ENCODE assay signal across 15 mouse cellular contexts in genomic region chr7:117161193-117161908, GRCm38 (mm10).
A peak's percentile ranks its signal among the peaks of the same experiment; 100 is the strongest.
DNase-seq lines count a peak whose midpoint lies in the region; ATAC-seq lines count a peak whose summit lies in the region.
"Had no signal": no experiment of that assay in that cellular context is flagged by ENCODE, and none has a peak within 500 bp of the region (broad histone marks: within the 10 kb centered on the region; RNA-seq: fewer than 3 reads in every experiment).

No protein-coding gene starts in this region.

- no peaks in the 10 kb centered on the region for H3K9me3 ChIP-seq in forebrain, embryonic 14.5 days (replicated peaks; ENCODE audit: control insufficient read depth, low read length)
- no peaks in the 10 kb centered on the region for H3K9me3 ChIP-seq in forebrain, embryonic 13.5 days (replicated peaks)
- H3K9me3 ChIP-seq in megakaryocyte, embryonic 14.5 days: no peaks in the 10 kb centered on the region
- no peaks in the 10 kb centered on the region for H3K9me3 ChIP-seq in hindbrain, embryonic 16.5 days (ENCODE audit: control insufficient read depth, low read length)
- H3K9me3 ChIP-seq: midbrain, embryonic 12.5 days had no signal

- H3K27ac ChIP-seq in forebrain, embryonic 14.5 days (ENCODE audit: low read depth, low read length): no peak overlapping the region
- no peak overlapping the region for H3K27ac ChIP-seq in forebrain, embryonic 13.5 days
- no peak overlapping the region for H3K27ac ChIP-seq in hindbrain, embryonic 16.5 days (ENCODE audit: low read depth, low read length)
- H3K27ac ChIP-seq: kidney, postnatal 0 days; midbrain, embryonic 12.5 days had no signal

- H3K36me3 ChIP-seq in forebrain, embryonic 14.5 days (ENCODE audit: control insufficient read depth, insufficient read depth, low read length): no peaks in the 10 kb centered on the region
- H3K36me3 ChIP-seq in forebrain, embryonic 13.5 days (ENCODE audit: poor library complexity, severe bottlenecking): no peaks in the 10 kb centered on the region
- no peaks in the 10 kb centered on the region for H3K36me3 ChIP-seq in megakaryocyte, embryonic 14.5 days (replicated peaks; ENCODE audit: low read length)
- H3K36me3 ChIP-seq in hindbrain, embryonic 16.5 days (ENCODE audit: control insufficient read depth, insufficient read depth, low read length): no peaks in the 10 kb centered on the region
- H3K36me3 ChIP-seq: midbrain, embryonic 12.5 days had no signal

- 0 out of 2 replicates have a peak, but pooled peaks have one; percentile 40 for ATAC-seq in forebrain, embryonic 14.5 days
- ATAC-seq in forebrain, embryonic 13.5 days: no peak
- no peak for ATAC-seq in megakaryocyte, adult 5-6 weeks (ENCODE audit: poor library complexity, severe bottlenecking)
- peak; percentile 75 for ATAC-seq in hindbrain, embryonic 16.5 days
- ATAC-seq: activated CD4-positive, CD25-positive, alpha-beta regulatory T cell, adult 4 months; liver, postnatal 0 days had no signal

- H3K4me1 ChIP-seq in forebrain, embryonic 14.5 days (ENCODE audit: control insufficient read depth, insufficient read depth, low read length): no peaks in the 10 kb centered on the region
- peaks cover 5% of the 10 kb centered on the region; the same call in 1 of the 2 replicates for H3K4me1 ChIP-seq in forebrain, embryonic 13.5 days
- peaks cover 6% of the 10 kb centered on the region for H3K4me1 ChIP-seq in megakaryocyte, embryonic 14.5 days
- no peaks in the 10 kb centered on the region for H3K4me1 ChIP-seq in hindbrain, embryonic 16.5 days (ENCODE audit: control insufficient read depth, insufficient read depth, low read depth, low read length)
- H3K4me1 ChIP-seq: midbrain, embryonic 12.5 days had no signal

- 41% methylated on average over 3 of the region's 3 CpGs for WGBS in forebrain, embryonic 14.5 days
- 57% methylated on average over 3 of the region's 3 CpGs for WGBS in forebrain, embryonic 13.5 days
- 38% methylated on average over 3 of the region's 3 CpGs for WGBS in hindbrain, embryonic 16.5 days

- no peak overlapping the region for H3K9ac ChIP-seq in forebrain, embryonic 14.5 days (ENCODE audit: low read length)
- no peak overlapping the region for H3K9ac ChIP-seq in forebrain, embryonic 13.5 days
- no peak overlapping the region for H3K9ac ChIP-seq in hindbrain, embryonic 16.5 days (ENCODE audit: low read depth, low read length)
- H3K9ac ChIP-seq: liver, postnatal 0 days; midbrain, embryonic 12.5 days had no signal

- peak; percentile 42 for DNase-seq in forebrain, embryonic 14.5 days (ENCODE audit: low spot score)
- peak; percentile 31 for DNase-seq in embryo, embryonic 10.5 days (ENCODE audit: low spot score)
- DNase-seq in thymus, postnatal 10 days (ENCODE audit: low spot score in 2 of 2): no peak
- no peak for DNase-seq in layer of hippocampus, postnatal 10 days (ENCODE audit: low spot score in 2 of 2)
- DNase-seq: cerebellum, adult 11-12 months; gastrocnemius, postnatal 25 days; liver, postnatal 0 days; right cerebral cortex, postnatal 25 days had no signal

- H3K4me2 ChIP-seq in forebrain, embryonic 14.5 days (ENCODE audit: low read length): no peak overlapping the region
- H3K4me2 ChIP-seq in forebrain, embryonic 13.5 days: no peak overlapping the region
- no peak overlapping the region for H3K4me2 ChIP-seq in hindbrain, embryonic 16.5 days (ENCODE audit: low read length)
- H3K4me2 ChIP-seq: midbrain, embryonic 12.5 days had no signal

- no peak overlapping the region for H3K4me3 ChIP-seq in forebrain, embryonic 14.5 days (ENCODE audit: low read depth, low read length)
- no peak overlapping the region for H3K4me3 ChIP-seq in forebrain, embryonic 13.5 days
- peak overlapping the region; percentile 17 for H3K4me3 ChIP-seq in megakaryocyte, embryonic 14.5 days (replicated peaks)
- H3K4me3 ChIP-seq in hindbrain, embryonic 16.5 days (ENCODE audit: low read length): no peak overlapping the region
- H3K4me3 ChIP-seq: midbrain, embryonic 12.5 days had no signal

- H3K27me3 ChIP-seq in forebrain, embryonic 14.5 days (replicated peaks; ENCODE audit: control insufficient read depth, insufficient read depth, low read length): no peaks in the 10 kb centered on the region
- no peaks in the 10 kb centered on the region for H3K27me3 ChIP-seq in forebrain, embryonic 13.5 days
- no peaks in the 10 kb centered on the region for H3K27me3 ChIP-seq in megakaryocyte, embryonic 14.5 days (replicated peaks)
- no peaks in the 10 kb centered on the region for H3K27me3 ChIP-seq in hindbrain, embryonic 16.5 days (replicated peaks; ENCODE audit: control insufficient read depth, insufficient read depth, low read length)
- H3K27me3 ChIP-seq: midbrain, embryonic 12.5 days had no signal

Comparison
In these comparisons a context has a peak if more than half of its experiments do, and no peak if none do; other contexts are left out.
1. ATAC-seq: peak in forebrain, embryonic 14.5 days (single experiment) and hindbrain, embryonic 16.5 days (single experiment); none in forebrain, embryonic 13.5 days (single experiment) and megakaryocyte, adult 5-6 weeks (single experiment).
2. DNase-seq: peak in forebrain, embryonic 14.5 days (single experiment) and embryo, embryonic 10.5 days (single experiment); none in thymus, postnatal 10 days (0 of 2) and layer of hippocampus, postnatal 10 days (0 of 2).